11 mouse cellular contexts compared by ENCODE assay signal in the genomic region with DNA sequence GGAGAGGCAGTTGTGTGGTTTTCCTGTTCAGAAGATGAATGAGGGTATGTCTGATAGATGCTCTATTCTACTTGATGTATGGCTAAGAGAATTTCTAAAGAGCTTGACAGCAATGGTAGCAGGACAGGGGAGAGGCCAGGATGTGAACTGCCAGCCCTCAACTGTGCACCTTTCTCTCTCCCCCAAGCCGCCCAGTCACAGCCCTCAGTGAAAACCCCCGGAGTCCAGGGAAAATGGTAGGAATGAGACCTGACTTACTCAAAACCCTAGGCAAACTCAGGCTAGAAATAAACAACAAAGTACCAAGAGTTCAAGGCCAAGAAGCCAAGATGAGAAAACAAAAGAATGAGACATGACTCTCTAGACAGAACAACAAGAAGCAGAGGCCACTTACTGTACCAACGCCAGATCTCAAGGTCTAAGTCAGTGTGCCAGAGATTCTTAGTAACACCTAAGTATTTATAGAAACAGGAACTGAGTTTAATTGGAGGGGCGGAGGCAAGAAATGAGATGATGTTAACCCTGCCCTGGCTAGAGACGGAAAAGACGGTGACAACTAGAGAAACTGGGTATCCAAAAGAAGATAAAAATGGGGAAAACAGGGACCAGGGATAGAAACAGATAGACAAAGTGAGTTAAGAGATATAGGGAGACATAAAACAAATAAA. TPM values are rescaled to one million over a fixed set of nuclear protein-coding genes. Genes with fewer than 3 reads are reported as not detected.
DNase-seq lines count a peak whose midpoint lies in the region; ATAC-seq and TF ChIP-seq lines count a peak whose summit lies in the region.
"Had no signal": no experiment of that assay in that cellular context is flagged by ENCODE, and none has a peak within 500 bp of the region (broad histone marks: within the 10 kb centered on the region; RNA-seq: fewer than 3 reads in every experiment).

TSS of gene Nlrp10 (minus strand) at position 453 of the 668 bp plus-strand sequence.

- TF ChIP-seq CTCF in heart, postnatal 0 days (IDR thresholded peaks at IDR 0.05; ENCODE audit: low read depth), result no peak

- H3K4me2 ChIP-seq in heart, postnatal 0 days (ENCODE audit: low read depth, low read length), result peak within 1 kb of the TSS; percentile 60

- no peaks in the 10 kb centered on the region for H3K27me3 ChIP-seq in heart, postnatal 0 days (ENCODE audit: control insufficient read depth, insufficient read depth, low read length)

- H3K9ac ChIP-seq in heart, postnatal 0 days (replicated peaks; ENCODE audit: low read depth, low read length), result peak within 1 kb of the TSS; percentile 47

- ATAC-seq in heart, postnatal 0 days (ENCODE audit: insufficient read depth, low read depth), result peak; percentile 22; the same call in 1 of the 2 replicates
- peak; percentile 48 for ATAC-seq in megakaryocyte progenitor cell, adult 5-6 weeks (replicated peaks; ENCODE audit: poor library complexity)

- peak; percentile 74 for DNase-seq in MEL-GATA-1-ER (ENCODE audit: extremely low read depth, low read depth)
- peak; percentile 43 for DNase-seq in heart, adult 18-20 months
- peak; percentile 71 for DNase-seq in heart, postnatal 0 days (ENCODE audit: low spot score)
- DNase-seq in right cerebral cortex, postnatal 10 days (ENCODE audit: low spot score in 2 of 2), result no peak
- no peak for DNase-seq in urinary bladder, postnatal 36 days (ENCODE audit: low spot score in 2 of 2)
- no peak for DNase-seq in retina, postnatal 1 day
- no peak for DNase-seq in layer of hippocampus, postnatal 14 days (ENCODE audit: low spot score in 2 of 2)
- DNase-seq: cerebellum, adult 9-10 months had no signal

- no peak for TF ChIP-seq EP300 in heart, postnatal 0 days (IDR thresholded peaks at IDR 0.05; ENCODE audit: low read depth)

- H3K4me3 ChIP-seq in heart, postnatal 0 days (ENCODE audit: low read depth, low read length), result peak within 1 kb of the TSS; percentile 48
- H3K4me3 ChIP-seq: embryonic facial prominence, embryonic 10.5 days had no signal

- peaks cover 6% of the 10 kb centered on the region; the same call in 1 of the 2 replicates for H3K36me3 ChIP-seq in heart, postnatal 0 days (replicated peaks; ENCODE audit: control insufficient read depth, insufficient read depth, low read length)
- H3K36me3 ChIP-seq: embryonic facial prominence, embryonic 10.5 days had no signal

- no peaks in the 10 kb centered on the region for H3K9me3 ChIP-seq in heart, postnatal 0 days (replicated peaks; ENCODE audit: control insufficient read depth, low read length)
- H3K9me3 ChIP-seq: embryonic facial prominence, embryonic 10.5 days had no signal

- 29% methylated on average over 6 of the region's 6 CpGs for WGBS in heart, postnatal 0 days

- H3K4me1 ChIP-seq in heart, postnatal 0 days (ENCODE audit: control insufficient read depth, insufficient read depth), result peaks cover 16% of the 10 kb centered on the region
- H3K4me1 ChIP-seq: embryonic facial prominence, embryonic 10.5 days had no signal

- peak within 1 kb of the TSS; percentile 81 for H3K27ac ChIP-seq in heart, postnatal 0 days (ENCODE audit: low read depth)
- H3K27ac ChIP-seq: embryonic facial prominence, embryonic 10.5 days had no signal

RNA-seq across cellular contexts. Expression of gene Nlrp10, which starts in this region (rescaled TPM):
- 10 to 100 TPM; 19.7 to 19.8 TPM for total RNA-seq in heart, adult 18-20 months (2021)
- total RNA-seq in heart, postnatal 0 days (2014; rRNA removed; ENCODE audit: low replicate concordance), result 9.8 and 16.4 TPM in 2 replicates
- polyA plus RNA-seq in heart, postnatal 0 days (2015; fragmentation: Nextera tagmentation; extraction: Ambion mirVana), result 15.6 and 15.7 TPM in 2 replicates
- total RNA-seq in megakaryocyte progenitor cell, adult 5-6 weeks (2015), result 1.2 and 1.4 TPM in 2 replicates
- 1.3 and 1.4 TPM in 2 replicates for total RNA-seq in megakaryocyte progenitor cell, adult 5-6 weeks (2017)
- total RNA-seq in layer of hippocampus, postnatal 14 days (2021), result under 1 TPM; 0.25 to 0.45 TPM
- polyA plus RNA-seq: brain, embryonic 14.5 days had no signal

Comparison
In these comparisons a context has a peak if more than half of its experiments do, and no peak if none do; other contexts are left out.
1. DNase-seq: peak in MEL-GATA-1-ER (single experiment), heart, adult 18-20 months (2 of 2) and heart, postnatal 0 days (single experiment); none in right cerebral cortex, postnatal 10 days (0 of 2), urinary bladder, postnatal 36 days (0 of 2), retina, postnatal 1 day (single experiment) and layer of hippocampus, postnatal 14 days (0 of 2).